Mouse (Mus musculus): ENCODE measurements around the gene Il17rb.

The Il17rb gene

GRCm38 (mm10) chr14:30017794-30018462 is 9.2 kb upstream of the Il17rb start:
- in situ Hi-C loops (cut with MboI; ENCODE audit: unreplicated experiment in 2 of 2), result no loop called here

- in situ Hi-C loops (cut with MboI; ENCODE audit: unreplicated experiment in 2 of 2), result no loop called here
Measured at GRCm38 (mm10) chr14:30016666-30017065, 8.0 kb upstream of the Il17rb start.

DNA sequence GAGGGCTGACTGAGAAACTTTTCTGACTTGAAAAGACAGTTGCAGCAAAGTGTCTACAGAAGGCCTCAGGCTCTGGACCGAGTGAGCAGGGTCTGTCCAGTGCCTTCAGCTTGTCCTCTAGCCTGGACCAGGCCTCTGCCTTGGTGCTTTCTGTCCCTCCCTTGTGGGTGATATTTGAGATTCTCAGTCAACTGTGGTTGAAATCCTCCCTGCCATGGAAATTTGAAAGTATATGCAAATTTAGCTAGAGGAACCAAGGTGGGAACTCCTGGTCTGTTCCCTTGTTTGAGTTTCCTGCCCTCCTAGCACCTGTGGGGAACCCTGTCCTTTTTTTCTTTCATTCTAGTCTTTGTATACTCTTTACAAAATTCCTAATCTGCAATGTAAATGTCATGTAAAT is 6.3 kb upstream of the Il17rb start:
- in situ Hi-C loops (cut with MboI; ENCODE audit: unreplicated experiment in 2 of 2), result no loop called here

DNA sequence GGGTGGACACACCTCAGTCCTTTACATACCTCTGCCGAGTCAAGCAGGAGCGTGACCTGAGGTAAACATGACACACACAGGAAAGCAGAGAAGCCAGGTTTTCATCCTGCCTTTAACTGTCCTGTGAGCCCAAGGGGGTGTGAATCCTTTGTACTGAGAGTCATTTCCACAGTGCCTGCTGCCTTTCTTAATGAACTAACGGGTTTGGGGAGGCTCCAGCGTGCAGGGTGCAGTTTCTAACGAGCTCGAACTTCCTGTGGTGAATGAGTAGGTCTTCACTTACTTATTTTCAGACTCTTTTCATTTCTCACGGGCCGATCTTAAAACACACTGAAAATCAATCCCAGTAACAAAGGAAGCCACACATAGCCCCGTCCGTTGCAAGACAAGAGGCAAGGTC is 5.8 kb upstream of the Il17rb start:
- in situ Hi-C loops (cut with MboI; ENCODE audit: unreplicated experiment in 2 of 2), result no loop called here

- in situ Hi-C loops (cut with MboI; ENCODE audit: unreplicated experiment in 2 of 2), result no loop called here
Measured at GRCm38 (mm10) chr14:30011886-30012560, 3.3 kb upstream of the Il17rb start.

DNA sequence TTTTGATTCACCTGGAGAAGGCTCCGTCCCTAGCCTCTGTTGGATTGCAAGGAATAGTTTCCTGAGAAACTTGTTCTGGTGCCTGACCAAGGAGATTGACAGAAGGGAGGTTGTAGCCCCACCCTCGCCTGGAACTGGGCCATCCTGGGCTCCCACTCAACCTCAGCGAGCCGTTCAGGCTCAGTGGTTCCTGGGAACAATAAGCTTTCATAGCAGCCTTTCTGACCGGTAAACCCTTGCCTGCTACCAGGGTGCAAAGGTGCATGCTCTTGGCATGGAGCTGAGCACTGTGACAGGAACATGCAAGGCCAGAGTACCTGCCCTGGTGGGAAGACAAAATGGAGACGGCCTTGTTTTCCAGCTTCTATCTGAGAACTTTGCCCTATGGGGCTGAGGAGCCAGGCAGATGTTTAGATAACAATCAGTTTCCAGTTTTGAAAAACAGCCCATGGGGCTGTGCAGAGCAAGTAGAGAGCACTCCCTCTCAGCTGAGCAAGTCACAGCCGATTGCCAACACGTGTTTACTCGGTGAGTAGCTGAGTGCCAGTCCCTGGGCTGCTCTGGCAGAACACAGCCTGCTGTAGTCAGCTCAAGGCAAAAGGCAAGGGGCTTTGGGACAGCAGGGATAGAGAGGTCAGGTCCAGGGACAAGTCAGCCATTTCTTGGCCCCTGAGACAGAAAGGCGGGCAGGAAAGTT is 1.3 kb upstream of the Il17rb start:
- in situ Hi-C loops (cut with MboI; ENCODE audit: unreplicated experiment in 2 of 2), result no loop called here

- in situ Hi-C loops (cut with MboI; ENCODE audit: unreplicated experiment in 2 of 2), result no loop called here
Measured at GRCm38 (mm10) chr14:29999475-29999811, 9.3 kb downstream of the Il17rb start.

DNA sequence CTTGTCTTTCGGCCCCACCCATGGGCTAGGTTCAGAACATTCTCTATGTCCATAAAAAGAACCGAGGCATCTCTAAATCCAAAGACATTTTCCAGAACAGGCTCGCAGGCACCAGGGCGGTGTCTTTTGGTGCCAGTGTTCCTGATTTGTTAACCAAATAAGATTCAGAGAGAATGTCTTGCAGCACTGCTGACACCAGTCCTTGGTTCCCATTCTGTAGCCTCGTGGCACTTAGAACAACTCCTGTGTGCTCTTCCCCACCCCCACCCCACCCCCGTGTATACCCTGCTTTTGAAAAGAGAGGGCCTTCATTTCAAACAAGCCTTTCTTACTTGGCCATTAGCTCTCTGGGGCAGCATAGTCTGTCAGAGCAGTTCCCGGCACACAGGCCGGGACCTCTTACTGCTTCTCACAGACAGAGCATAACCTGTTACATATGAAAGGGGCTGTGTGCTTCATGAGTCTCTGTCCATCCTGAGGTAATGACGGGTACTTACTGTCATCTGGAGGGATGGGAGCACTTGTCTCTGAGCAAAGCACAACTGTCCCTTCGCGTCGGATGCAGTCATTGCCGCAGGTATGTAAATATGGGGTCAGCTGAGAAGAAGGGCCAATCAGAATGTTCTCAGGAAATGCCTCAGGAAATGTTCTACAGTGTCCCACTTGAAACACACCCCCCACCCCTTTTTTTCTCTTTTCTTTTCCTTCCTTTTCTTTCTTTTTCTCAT is 9.8 kb downstream of the Il17rb start:
- in situ Hi-C loops (cut with MboI; ENCODE audit: unreplicated experiment in 2 of 2), result no loop called here

DNA sequence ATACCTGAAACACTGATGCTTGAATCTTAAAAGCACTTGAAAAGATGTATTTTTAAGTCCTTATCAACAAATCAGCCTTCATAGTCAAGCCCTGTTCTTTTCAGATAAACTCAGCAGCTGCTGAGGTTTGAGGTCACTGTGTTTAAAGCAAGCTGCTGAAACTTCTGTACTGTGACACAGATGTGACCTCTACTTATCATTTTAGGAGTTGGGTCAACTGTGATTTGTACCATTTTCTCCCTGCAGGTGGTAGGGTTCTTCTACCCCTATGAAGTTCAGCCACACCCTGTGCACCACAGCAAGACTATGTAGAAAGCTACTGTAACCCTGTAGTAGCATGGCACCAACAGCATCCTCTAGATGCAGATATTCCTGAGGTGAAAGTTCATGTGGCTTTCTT is 11.4 kb downstream of the Il17rb start:
- in situ Hi-C loops (cut with MboI; ENCODE audit: unreplicated experiment in 2 of 2), result no loop called here

GRCm38 (mm10) chr14:29996000-29996751 is 12.5 kb downstream of the Il17rb start:
- in situ Hi-C loops (cut with MboI; ENCODE audit: unreplicated experiment in 2 of 2), result no loop called here

- in situ Hi-C loops (cut with MboI; ENCODE audit: unreplicated experiment in 2 of 2), result no loop called here
Measured at GRCm38 (mm10) chr14:29994976-29995375, 13.7 kb downstream of the Il17rb start.

- in situ Hi-C loops (cut with MboI; ENCODE audit: unreplicated experiment in 2 of 2), result loop anchor here in 1 of 2 experiments (10.0 kb wide), 1 partner anchor 526 kb away; no protein-coding TSS in a partner anchor
Measured at GRCm38 (mm10) chr14:29988337-29988736, 20.4 kb downstream of the Il17rb start.

DNA sequence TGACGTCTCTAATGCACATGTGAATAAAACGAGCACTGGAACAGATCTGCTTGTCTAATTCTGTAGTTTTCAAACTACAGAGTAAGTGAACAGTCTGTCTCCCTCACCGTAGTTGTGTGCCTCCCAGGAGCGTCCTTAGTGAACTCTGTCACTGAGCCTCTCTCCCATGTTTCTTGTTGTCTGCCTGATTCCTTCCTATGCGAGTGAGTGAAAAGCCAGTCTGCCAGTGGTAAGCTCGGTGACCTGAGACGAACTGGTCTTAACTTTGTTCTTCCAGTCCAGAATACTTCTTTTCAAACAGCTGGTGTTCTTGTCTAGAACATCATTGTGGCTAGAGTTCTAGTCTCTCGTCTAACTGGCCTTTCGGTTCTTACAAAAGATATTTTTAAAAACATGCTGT is 21.0 kb downstream of the Il17rb start:
- in situ Hi-C loops (cut with MboI; ENCODE audit: unreplicated experiment in 2 of 2), result loop anchor here in 1 of 2 experiments (10.0 kb wide), 1 partner anchor 527 kb away; no protein-coding TSS in a partner anchor

GRCm38 (mm10) chr14:29987276-29987675 is 21.4 kb downstream of the Il17rb start:
- in situ Hi-C loops (cut with MboI; ENCODE audit: unreplicated experiment in 2 of 2), result loop anchor here in 1 of 2 experiments (10.0 kb wide), 1 partner anchor 528 kb away; no protein-coding TSS in a partner anchor

DNA sequence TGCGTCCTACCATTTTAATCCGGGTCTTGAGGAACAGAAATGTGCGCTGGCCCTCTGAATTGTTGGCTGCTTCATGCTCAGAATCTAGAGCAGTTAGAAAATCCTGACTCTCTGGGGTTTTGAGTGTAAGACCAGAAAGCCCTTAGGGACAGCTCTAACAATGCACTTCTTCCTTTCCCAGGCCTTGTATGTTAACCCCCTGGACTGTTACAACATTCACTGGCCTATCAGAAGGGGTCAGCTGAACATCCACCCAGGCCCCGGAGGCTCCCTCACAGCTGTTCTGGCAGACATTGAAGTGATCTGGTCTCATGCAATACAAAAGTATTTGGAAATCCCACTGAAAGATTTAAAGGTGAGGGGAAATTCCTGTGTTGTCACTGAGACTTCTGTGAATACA is 22.6 kb downstream of the Il17rb start:
- in situ Hi-C loops (cut with MboI; ENCODE audit: unreplicated experiment in 2 of 2), result loop anchor here in 1 of 2 experiments (10.0 kb wide), 1 partner anchor 529 kb away; no protein-coding TSS in a partner anchor

DNA sequence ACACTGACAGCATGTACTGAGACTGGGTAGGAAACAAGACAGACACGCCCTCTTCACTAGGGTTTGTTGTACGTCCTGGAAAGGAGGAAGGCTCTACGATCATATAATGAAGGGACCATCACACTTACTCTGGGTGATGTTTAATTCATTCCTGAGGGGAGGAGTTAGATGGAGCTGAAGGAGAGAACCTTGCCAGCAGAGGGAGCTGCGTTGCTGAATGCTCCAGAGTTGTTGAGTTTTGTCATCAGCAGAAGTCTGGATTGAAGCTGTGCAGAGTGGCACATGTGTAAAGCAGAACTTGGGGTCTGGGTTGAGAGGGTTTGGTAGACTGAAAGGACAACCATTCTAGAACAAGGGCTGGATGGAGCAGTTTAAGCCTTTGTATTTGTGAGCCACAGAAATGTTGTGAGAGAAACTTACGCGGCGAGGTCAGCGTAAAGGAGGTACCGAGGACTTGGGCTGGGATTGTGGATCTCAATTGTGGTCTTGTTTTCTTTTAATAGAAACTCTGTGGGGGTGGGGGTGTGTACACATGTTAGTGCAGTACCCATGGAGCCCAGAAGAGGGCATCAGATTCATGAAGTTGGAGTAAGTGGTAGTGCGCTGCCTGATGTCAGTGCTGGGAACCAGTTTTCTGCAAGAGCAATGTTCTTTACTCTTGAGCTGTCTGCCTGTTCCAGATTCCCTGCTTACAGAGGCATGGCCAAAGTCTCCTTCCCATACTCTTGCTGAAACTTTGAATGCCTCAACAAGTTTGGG is 28.1 kb downstream of the Il17rb start:
- in situ Hi-C loops (cut with MboI; ENCODE audit: unreplicated experiment in 2 of 2), result loop anchor here in 1 of 2 experiments (10.0 kb wide), 1 partner anchor 534 kb away; no protein-coding TSS in a partner anchor

DNA sequence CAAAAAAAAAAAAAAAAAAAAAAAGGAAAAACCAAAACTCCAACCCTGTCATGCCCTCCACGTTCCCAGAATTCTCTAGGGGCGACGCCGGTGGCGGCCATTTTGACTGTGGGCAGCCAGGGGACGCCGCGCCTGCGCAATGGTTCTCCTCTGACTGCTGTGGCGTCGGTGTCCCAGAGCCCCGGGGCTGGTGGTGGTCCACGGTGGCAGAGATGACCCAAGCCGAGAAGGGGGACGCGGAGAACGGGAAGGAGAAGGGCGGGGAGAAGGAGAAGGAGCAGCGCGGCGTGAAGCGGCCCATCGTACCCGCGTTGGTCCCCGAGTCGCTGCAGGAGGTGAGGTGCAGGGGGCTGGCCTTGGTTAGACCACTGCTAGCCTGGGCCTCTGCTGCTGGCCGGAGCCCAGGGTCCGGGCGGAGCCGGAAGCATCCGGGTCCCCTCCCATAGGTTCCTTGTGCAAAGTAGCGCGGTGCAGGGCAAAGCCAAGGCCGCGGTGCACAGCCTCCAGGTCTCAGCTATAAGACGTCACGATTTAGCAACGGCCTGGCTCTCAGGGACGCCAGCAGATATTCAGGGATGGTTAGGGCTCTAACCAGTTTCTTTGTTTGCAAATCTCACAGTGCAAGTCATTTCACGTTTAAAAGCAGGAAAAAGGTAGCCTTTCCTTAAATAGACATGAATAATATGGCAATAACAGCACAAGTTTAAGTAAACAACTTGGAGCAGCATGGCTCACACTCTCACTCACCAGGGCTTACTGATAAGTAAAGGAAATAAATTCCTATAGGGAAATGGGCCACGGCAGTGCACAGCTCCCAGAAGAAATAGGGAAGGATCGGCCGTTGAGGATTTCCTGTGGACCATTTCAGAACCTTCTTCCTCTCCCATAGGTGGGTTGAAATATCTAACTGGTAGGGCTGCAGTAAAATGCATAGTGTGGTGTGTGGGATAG is 30.2 kb downstream of the Il17rb start, which contains the start of gene Actr8:
Gene Actr8, plus strand, starts transcription at position 84 of the 951 bp plus-strand sequence.
- in situ Hi-C loops (cut with MboI; ENCODE audit: unreplicated experiment in 2 of 2), result loop anchor here in 1 of 2 experiments (10.0 kb wide), 1 partner anchor 696 kb away; no protein-coding TSS in a partner anchor

GRCm38 (mm10) chr14:29976927-29977326 is 31.8 kb downstream of the Il17rb start:
- in situ Hi-C loops (cut with MboI; ENCODE audit: unreplicated experiment in 2 of 2), result loop anchor here in 1 of 2 experiments (10.0 kb wide), 1 partner anchor 698 kb away; no protein-coding TSS in a partner anchor

Data from v-Abl transformed pro-B cells (cell line).